Mouse (Mus musculus): ENCODE results near the gene Dll1. TPM values are rescaled to one million over a fixed set of nuclear protein-coding genes. Genes with fewer than 3 reads are reported as not detected.

Dll1 gene
- polyA plus RNA-seq, 1 experiment from 2014 or later: 59.6 TPM

- Histone ChIP-seq H3K4me1 (replicated peaks; ENCODE audit: control insufficient read depth, insufficient read depth, low read length) (no peaks in the 10 kb centered on the region), H3K36me3 (ENCODE audit: control insufficient read depth, insufficient read depth, low read length) (0 out of 2 replicates have a peak, but pooled peaks cover 8% of the 10 kb centered on the region), H3K4me3 (ENCODE audit: low read depth, low read length) (no peak overlapping the region), H3K9ac (ENCODE audit: low read depth, low read length) (no peak overlapping the region), H3K9me3 (ENCODE audit: control insufficient read depth, low read length) (no peaks in the 10 kb centered on the region), H3K4me2 (replicated peaks; ENCODE audit: low read depth, low read length) (no peak overlapping the region), H3K27ac (ENCODE audit: low read depth, low read length) (no peak overlapping the region), H3K27me3 (ENCODE audit: control insufficient read depth, insufficient read depth, low read length) (no peaks in the 10 kb centered on the region)
- DNase-seq (ENCODE audit: low spot score) (no peak), ATAC-seq (ENCODE audit: low FRiP score) (no peak)
- WGBS: 93% methylated on average over 1 of the region's 1 CpGs
Measured at GRCm38 (mm10) chr17:15410861-15411260, 34.2 kb upstream of the Dll1 start.

DNA sequence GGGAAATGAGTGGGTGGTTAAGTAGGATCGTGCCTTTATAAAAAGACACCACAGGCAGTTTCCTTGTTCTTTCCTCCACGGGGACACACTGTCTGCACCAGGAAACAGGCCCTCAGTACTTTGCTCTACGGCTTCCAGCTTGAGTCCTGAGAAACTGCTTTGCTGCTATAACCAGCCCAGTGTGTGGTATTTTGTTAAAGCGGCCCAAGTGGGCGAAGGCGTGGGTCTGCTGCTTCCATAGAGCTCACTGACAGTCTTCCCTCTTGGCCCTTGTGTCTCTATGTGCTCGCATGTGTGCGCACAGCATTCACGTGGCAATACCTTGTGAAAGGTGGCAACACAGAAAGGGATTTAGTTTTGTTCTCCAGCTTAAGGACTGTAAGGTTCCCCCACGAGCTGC is 32.6 kb upstream of the Dll1 start:
- Histone ChIP-seq H3K9ac (ENCODE audit: low read depth, low read length) (no peak overlapping the region), H3K9me3 (ENCODE audit: control insufficient read depth, low read length) (no peaks in the 10 kb centered on the region), H3K27me3 (ENCODE audit: control insufficient read depth, insufficient read depth, low read length) (no peaks in the 10 kb centered on the region), H3K4me3 (ENCODE audit: low read depth, low read length) (no peak overlapping the region), H3K4me1 (replicated peaks; ENCODE audit: control insufficient read depth, insufficient read depth, low read length) (no peaks in the 10 kb centered on the region), H3K36me3 (ENCODE audit: control insufficient read depth, insufficient read depth, low read length) (no peaks in the 10 kb centered on the region), H3K27ac (ENCODE audit: low read depth, low read length) (no peak overlapping the region), H3K4me2 (replicated peaks; ENCODE audit: low read depth, low read length) (no peak overlapping the region)
- 89% methylated on average over 10 of the region's 10 CpGs for WGBS
- ATAC-seq (ENCODE audit: low FRiP score) (no peak), DNase-seq (ENCODE audit: low spot score) (no peak)

DNA sequence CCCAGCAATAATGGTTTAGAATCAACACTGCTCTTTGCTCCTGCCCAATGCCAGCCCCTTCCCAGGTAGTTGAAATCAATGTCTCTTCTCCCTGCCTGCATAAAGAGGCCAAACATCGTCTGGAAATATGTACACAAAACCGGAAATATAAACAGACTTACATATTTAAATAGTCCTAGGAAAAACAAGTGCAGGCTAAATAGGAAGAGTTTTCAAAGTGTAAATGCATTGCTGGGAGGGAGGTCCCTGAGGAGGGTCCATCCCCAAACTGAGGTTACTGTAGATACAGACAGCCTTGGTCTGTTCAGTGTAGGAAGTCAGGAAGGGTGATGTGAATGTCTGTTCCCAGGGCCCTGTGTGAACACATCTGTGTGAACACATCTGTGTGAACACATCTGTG is 29.9 kb upstream of the Dll1 start:
- DNase-seq (ENCODE audit: low spot score) (no peak), ATAC-seq (ENCODE audit: low FRiP score) (no peak)
- H3K27ac ChIP-seq (ENCODE audit: low read depth, low read length): no peak overlapping the region
- no peaks in the 10 kb centered on the region for H3K4me1 ChIP-seq (replicated peaks; ENCODE audit: control insufficient read depth, insufficient read depth, low read length)
- H3K4me2 ChIP-seq (replicated peaks; ENCODE audit: low read depth, low read length): no peak overlapping the region
- WGBS: 97% methylated on average over 2 of the region's 2 CpGs
- no peaks in the 10 kb centered on the region for H3K9me3 ChIP-seq (ENCODE audit: control insufficient read depth, low read length)
- H3K4me3 ChIP-seq (ENCODE audit: low read depth, low read length): no peak overlapping the region
- peaks cover 9% of the 10 kb centered on the region for H3K36me3 ChIP-seq (ENCODE audit: control insufficient read depth, insufficient read depth, low read length)
- no peaks in the 10 kb centered on the region for H3K27me3 ChIP-seq (ENCODE audit: control insufficient read depth, insufficient read depth, low read length)
- H3K9ac ChIP-seq (ENCODE audit: low read depth, low read length): no peak overlapping the region

GRCm38 (mm10) chr17:15401716-15402115 is 25.0 kb upstream of the Dll1 start:
- 96% methylated on average over 17 of the region's 17 CpGs for WGBS
- Histone ChIP-seq H3K9me3 (ENCODE audit: control insufficient read depth, low read length) (no peaks in the 10 kb centered on the region), H3K4me3 (ENCODE audit: low read depth, low read length) (no peak overlapping the region), H3K36me3 (ENCODE audit: control insufficient read depth, insufficient read depth, low read length) (peaks cover 9% of the 10 kb centered on the region), H3K9ac (ENCODE audit: low read depth, low read length) (no peak overlapping the region), H3K4me1 (replicated peaks; ENCODE audit: control insufficient read depth, insufficient read depth, low read length) (no peaks in the 10 kb centered on the region), H3K27me3 (ENCODE audit: control insufficient read depth, insufficient read depth, low read length) (no peaks in the 10 kb centered on the region), H3K4me2 (replicated peaks; ENCODE audit: low read depth, low read length) (no peak overlapping the region), H3K27ac (ENCODE audit: low read depth, low read length) (no peak overlapping the region)
- ATAC-seq (ENCODE audit: low FRiP score): no peak
- no peak for DNase-seq (ENCODE audit: low spot score)

DNA sequence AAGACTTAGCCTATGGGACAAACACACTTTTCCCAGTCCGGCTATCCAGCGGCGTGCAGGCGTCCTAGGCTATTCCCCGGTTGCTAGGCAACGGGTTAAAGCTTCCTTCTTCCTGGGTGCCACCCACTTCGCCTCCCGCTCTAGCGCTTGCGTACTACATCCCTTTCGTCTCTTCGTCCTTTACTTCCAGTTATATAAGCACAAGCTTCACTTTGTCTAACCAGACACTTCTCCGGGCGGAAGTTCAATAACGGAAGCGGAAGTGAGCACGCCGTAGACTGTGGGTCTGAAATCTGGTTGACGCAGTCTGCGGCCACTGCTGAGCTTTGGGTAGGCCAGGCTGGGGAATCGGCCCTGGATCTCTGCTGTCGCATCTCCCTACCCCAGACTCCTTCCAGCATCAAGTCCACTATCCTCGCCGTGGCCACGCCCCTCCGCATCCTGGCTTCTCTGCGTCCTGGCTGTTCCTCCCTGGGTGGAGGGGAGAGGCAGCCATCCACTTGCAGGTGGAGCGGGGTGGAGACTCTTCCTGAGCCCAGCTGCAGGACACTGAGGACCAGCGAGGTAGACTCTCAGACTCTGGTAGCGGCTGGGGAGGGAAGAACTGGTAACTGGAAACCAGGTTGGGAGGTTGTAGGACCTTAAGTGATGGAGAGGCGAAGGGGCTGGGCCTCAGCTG is 19.5 kb upstream of the Dll1 start, which contains the start of gene Fam120b:
TSS of gene Fam120b (plus strand) at position 206 of the 679 bp plus-strand sequence.
- H3K36me3 ChIP-seq (ENCODE audit: control insufficient read depth, insufficient read depth, low read length): no peaks in the 10 kb centered on the region
- peak within 1 kb of the TSS; percentile 90 for H3K9ac ChIP-seq (ENCODE audit: low read depth, low read length)
- DNase-seq (ENCODE audit: low spot score) (peak; percentile 92), ATAC-seq (ENCODE audit: low FRiP score) (peak; percentile 97)
- H3K27me3 ChIP-seq (ENCODE audit: control insufficient read depth, insufficient read depth, low read length): no peaks in the 10 kb centered on the region
- peak within 1 kb of the TSS; percentile 84 for H3K4me2 ChIP-seq (replicated peaks; ENCODE audit: low read depth, low read length)
- H3K27ac ChIP-seq (ENCODE audit: low read depth, low read length): peak within 1 kb of the TSS; percentile 82
- H3K4me1 ChIP-seq (replicated peaks; ENCODE audit: control insufficient read depth, insufficient read depth, low read length): peaks cover 7% of the 10 kb centered on the region; the same call in 1 of the 2 replicates
- WGBS: under 1% methylated on average over 31 of the region's 31 CpGs
- peak within 1 kb of the TSS; percentile 68 for H3K4me3 ChIP-seq (ENCODE audit: low read depth, low read length)
- no peaks in the 10 kb centered on the region for H3K9me3 ChIP-seq (ENCODE audit: control insufficient read depth, low read length)

DNA sequence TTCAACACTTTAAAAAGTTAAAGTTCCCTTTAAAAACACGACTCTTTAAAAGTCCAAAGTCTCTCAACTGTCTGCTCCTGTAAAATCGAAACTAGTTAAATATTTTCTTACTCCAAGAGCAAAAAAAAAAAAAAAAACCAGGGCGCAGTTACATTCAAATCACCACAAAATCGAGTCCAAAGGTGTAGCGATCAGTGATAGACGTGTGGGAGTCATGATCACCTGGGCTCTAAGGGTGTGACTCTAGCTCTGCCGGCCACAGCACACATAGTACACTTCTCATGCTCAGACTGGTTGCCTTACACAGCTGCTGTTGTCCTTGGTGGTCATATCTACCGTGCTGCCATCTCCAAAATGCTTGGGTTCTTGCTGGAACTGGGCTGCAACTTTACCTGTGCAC is 12.7 kb upstream of the Dll1 start:
- Histone ChIP-seq H3K9me3 (ENCODE audit: control insufficient read depth, low read length) (no peaks in the 10 kb centered on the region), H3K4me3 (ENCODE audit: low read depth, low read length) (no peak overlapping the region), H3K36me3 (ENCODE audit: control insufficient read depth, insufficient read depth, low read length) (no peaks in the 10 kb centered on the region), H3K27me3 (ENCODE audit: control insufficient read depth, insufficient read depth, low read length) (no peaks in the 10 kb centered on the region), H3K4me2 (replicated peaks; ENCODE audit: low read depth, low read length) (no peak overlapping the region), H3K27ac (ENCODE audit: low read depth, low read length) (no peak overlapping the region), H3K9ac (ENCODE audit: low read depth, low read length) (no peak overlapping the region), H3K4me1 (replicated peaks; ENCODE audit: control insufficient read depth, insufficient read depth, low read length) (no peaks in the 10 kb centered on the region)
- 77% methylated on average over 8 of the region's 8 CpGs for WGBS
- ATAC-seq (ENCODE audit: low FRiP score): no peak
- no peak for DNase-seq (ENCODE audit: low spot score)

- Histone ChIP-seq H3K27ac (ENCODE audit: low read depth, low read length) (no peak overlapping the region), H3K4me2 (replicated peaks; ENCODE audit: low read depth, low read length) (no peak overlapping the region), H3K4me1 (replicated peaks; ENCODE audit: control insufficient read depth, insufficient read depth, low read length) (no peaks in the 10 kb centered on the region), H3K4me3 (ENCODE audit: low read depth, low read length) (no peak overlapping the region), H3K27me3 (ENCODE audit: control insufficient read depth, insufficient read depth, low read length) (no peaks in the 10 kb centered on the region), H3K9me3 (ENCODE audit: control insufficient read depth, low read length) (no peaks in the 10 kb centered on the region), H3K36me3 (ENCODE audit: control insufficient read depth, insufficient read depth, low read length) (no peaks in the 10 kb centered on the region), H3K9ac (ENCODE audit: low read depth, low read length) (no peak overlapping the region)
- 76% methylated on average over 4 of the region's 4 CpGs for WGBS
- DNase-seq (ENCODE audit: low spot score) (no peak), ATAC-seq (ENCODE audit: low FRiP score) (no peak)
Measured at GRCm38 (mm10) chr17:15388892-15389291, 12.2 kb upstream of the Dll1 start.

GRCm38 (mm10) chr17:15383360-15383759 is 6.7 kb upstream of the Dll1 start:
- no peak overlapping the region for H3K9ac ChIP-seq (ENCODE audit: low read depth, low read length)
- DNase-seq (ENCODE audit: low spot score) (no peak), ATAC-seq (ENCODE audit: low FRiP score) (no peak)
- no peak overlapping the region for H3K4me3 ChIP-seq (ENCODE audit: low read depth, low read length)
- H3K9me3 ChIP-seq (ENCODE audit: control insufficient read depth, low read length): no peaks in the 10 kb centered on the region
- 96% methylated on average over 5 of the region's 5 CpGs for WGBS
- H3K36me3 ChIP-seq (ENCODE audit: control insufficient read depth, insufficient read depth, low read length): no peaks in the 10 kb centered on the region
- peaks cover 21% of the 10 kb centered on the region for H3K4me1 ChIP-seq (replicated peaks; ENCODE audit: control insufficient read depth, insufficient read depth, low read length)
- peaks cover 5% of the 10 kb centered on the region; the same call in 1 of the 2 replicates for H3K27me3 ChIP-seq (ENCODE audit: control insufficient read depth, insufficient read depth, low read length)
- H3K27ac ChIP-seq (ENCODE audit: low read depth, low read length): no peak overlapping the region
- no peak overlapping the region for H3K4me2 ChIP-seq (replicated peaks; ENCODE audit: low read depth, low read length)
